Mouse (Mus musculus): ENCODE results near the gene Clca3a1. TPM values are rescaled to one million over a fixed set of nuclear protein-coding genes. Genes with fewer than 3 reads are reported as not detected.

The Clca3a1 gene
- polyA plus RNA-seq, 1 experiment from 2014 or later = 0.05 TPM

DNA sequence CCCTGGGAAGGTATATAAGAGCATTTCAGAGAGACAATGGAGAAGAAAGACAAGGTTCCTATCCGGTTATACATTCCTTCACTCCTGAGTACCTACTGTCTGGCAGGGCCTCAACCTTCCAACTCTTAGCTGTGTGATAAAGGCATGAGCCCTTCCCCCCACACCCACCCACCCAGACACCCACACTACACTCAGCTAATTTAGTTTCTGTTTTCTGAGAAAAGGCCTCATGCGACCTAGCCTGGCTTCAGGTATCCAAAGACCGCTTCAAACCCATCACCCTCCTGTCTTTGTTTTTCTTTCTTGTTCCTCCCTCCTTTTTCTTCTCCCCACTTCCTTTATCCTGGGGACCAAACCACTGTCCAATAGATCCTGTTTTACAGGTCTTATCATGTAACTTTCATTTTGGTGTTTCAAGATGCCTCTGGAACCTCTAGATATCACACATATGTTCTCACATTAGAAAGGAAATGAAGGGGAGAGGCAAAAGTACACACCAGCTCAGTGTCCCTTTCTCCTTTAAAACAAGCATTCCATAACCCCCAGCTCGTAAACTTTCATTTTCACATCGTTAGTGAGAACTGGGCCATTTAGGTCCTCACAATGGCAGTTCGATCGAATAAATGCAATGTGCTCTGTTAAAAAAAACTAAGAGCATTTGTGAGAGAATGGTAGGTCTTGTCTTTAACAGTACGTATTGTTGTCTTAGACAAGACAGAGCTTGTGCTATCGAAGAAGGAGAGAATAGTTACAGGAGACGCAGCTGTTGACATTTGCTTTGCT, 39.5 kb downstream of the Clca3a1 start:
- Histone ChIP-seq H3K9me3 (ENCODE audit: control insufficient read depth, low read length) (no peaks in the 10 kb centered on the region), H3K4me1 (ENCODE audit: control insufficient read depth, insufficient read depth, low read length) (peaks cover 11% of the 10 kb centered on the region), H3K4me2 (ENCODE audit: low read depth) (no peak overlapping the region), H3K9ac (ENCODE audit: low read length) (no peak overlapping the region), H3K27ac (ENCODE audit: low read depth, low read length) (no peak overlapping the region), H3K27me3 (ENCODE audit: control insufficient read depth, insufficient read depth, low read length) (no peaks in the 10 kb centered on the region), H3K36me3 (ENCODE audit: control insufficient read depth, insufficient read depth, low read length) (no peaks in the 10 kb centered on the region), H3K4me3 (ENCODE audit: low read depth, low read length) (no peak overlapping the region)
- DNase-seq (ENCODE audit: low spot score) (no peak), ATAC-seq (ENCODE audit: insufficient read depth, low FRiP score, low TSS enrichment) (no peak)
- 90% methylated on average over 10 of the region's 10 CpGs for WGBS

DNA sequence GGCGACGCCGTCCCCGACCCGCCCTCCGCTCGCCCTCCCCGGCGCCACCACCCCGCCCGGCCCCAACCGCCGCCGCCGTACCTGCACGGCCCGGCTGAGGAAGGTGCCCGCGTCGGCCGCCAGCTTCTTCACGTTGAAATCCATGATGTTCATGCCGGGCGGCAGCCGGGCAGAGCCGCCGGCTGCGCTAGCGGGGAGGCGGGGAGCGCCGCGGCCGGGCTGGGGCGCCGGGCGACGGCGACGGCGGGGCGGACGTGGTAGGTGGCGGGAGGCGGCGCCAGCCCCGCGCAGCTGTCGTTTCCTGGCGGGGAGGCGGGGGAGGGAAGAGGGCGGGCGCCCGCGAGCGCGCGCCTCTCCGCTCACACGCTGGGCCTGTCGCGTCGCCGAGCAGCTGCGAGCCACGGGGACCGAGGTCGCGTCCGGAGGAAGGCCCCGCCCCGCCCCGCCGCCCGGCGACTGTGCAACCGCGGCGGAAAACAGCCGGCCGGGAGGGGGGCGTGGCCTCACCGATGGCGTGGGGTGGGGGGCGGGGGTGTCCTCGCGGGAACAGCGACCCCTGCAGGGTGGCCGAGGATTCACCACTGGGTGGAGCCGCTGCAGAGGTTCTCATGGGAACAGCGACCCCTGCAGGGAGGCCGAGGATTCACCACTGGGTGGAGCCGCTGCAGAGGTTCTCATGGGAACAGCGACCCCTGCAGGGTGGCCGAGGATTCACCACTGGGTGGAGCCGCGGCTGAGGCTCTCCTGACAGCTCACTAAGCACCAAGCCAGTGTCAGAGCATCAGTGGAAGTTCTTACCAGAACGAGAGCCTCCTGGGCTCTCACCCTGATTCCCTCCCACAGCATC, 40.7 kb downstream of the Clca3a1 start, which contains the start of gene Sh3glb1:
TSS of gene Sh3glb1 (minus strand) at position 435 of the 847 bp plus-strand sequence.
- Histone ChIP-seq H3K36me3 (ENCODE audit: control insufficient read depth, insufficient read depth, low read length) (no peaks in the 10 kb centered on the region), H3K9ac (ENCODE audit: low read length) (peak within 1 kb of the TSS; percentile 83), H3K9me3 (ENCODE audit: control insufficient read depth, low read length) (no peaks in the 10 kb centered on the region), H3K27me3 (ENCODE audit: control insufficient read depth, insufficient read depth, low read length) (no peaks in the 10 kb centered on the region), H3K4me1 (ENCODE audit: control insufficient read depth, insufficient read depth, low read length) (peaks cover 17% of the 10 kb centered on the region), H3K4me2 (ENCODE audit: low read depth) (peak within 1 kb of the TSS; percentile 80), H3K27ac (ENCODE audit: low read depth, low read length) (peak within 1 kb of the TSS; percentile 95), H3K4me3 (ENCODE audit: low read depth, low read length) (peak within 1 kb of the TSS; percentile 83)
- WGBS = 0% methylated on average over 44 of the region's 98 CpGs
- ATAC-seq (ENCODE audit: insufficient read depth, low FRiP score, low TSS enrichment) (peak; percentile 89), DNase-seq (ENCODE audit: low spot score) (peak; percentile 94)

DNA sequence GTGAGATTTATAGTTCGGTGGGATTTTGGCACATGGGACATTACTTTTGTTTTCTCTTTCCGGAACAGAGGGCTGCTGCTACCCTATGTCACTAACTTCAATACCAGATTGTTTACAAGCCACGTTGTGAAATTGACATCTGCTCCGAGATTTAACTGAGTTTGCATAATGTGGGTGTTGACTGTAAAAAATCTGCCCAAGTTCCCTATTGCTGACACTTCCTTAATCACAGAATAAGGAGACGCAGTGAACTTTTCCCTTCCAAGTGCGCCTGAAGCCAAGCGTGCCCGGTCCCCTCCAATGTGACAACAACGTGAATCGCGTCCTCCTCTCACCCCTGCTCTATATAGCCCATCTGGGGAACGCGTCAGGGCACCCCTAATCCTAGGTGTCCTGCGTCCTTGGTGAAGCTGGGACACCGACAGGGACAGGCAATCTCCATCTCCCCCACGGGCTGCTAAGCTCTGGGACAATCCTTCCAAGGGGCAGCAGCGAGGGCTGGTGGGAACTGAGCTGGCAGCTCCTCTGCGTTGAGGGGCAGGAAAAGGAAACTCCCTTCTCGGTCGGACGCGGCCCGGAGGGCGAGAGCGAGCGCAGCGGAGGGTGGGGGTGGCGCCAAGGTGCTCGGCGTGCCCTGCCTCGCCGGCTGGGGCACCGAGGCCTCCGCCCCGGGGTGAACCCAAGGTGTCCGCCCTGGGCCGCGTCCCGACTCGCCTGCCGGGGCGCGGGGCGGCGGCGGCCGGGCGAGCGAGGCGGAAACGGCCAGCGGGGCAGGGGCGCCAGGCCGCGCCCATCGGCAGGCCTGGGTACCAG, 41.5 kb downstream of the Clca3a1 start:
- no peaks in the 10 kb centered on the region for H3K9me3 ChIP-seq (ENCODE audit: control insufficient read depth, low read length)
- no peaks in the 10 kb centered on the region for H3K36me3 ChIP-seq (ENCODE audit: control insufficient read depth, insufficient read depth, low read length)
- under 1% methylated on average over 43 of the region's 56 CpGs for WGBS
- H3K4me1 ChIP-seq (ENCODE audit: control insufficient read depth, insufficient read depth, low read length) = peaks cover 17% of the 10 kb centered on the region
- H3K9ac ChIP-seq (ENCODE audit: low read length) = peak overlapping the region; percentile 83
- H3K27me3 ChIP-seq (ENCODE audit: control insufficient read depth, insufficient read depth, low read length) = no peaks in the 10 kb centered on the region
- peak overlapping the region; percentile 80 for H3K4me2 ChIP-seq (ENCODE audit: low read depth)
- H3K4me3 ChIP-seq (ENCODE audit: low read depth, low read length) = peak overlapping the region; percentile 83
- DNase-seq (ENCODE audit: low spot score) (peak; percentile 61), ATAC-seq (ENCODE audit: insufficient read depth, low FRiP score, low TSS enrichment) (peak; percentile 54; the same call in 1 of the 2 replicates)
- H3K27ac ChIP-seq (ENCODE audit: low read depth, low read length) = peak overlapping the region; percentile 95

DNA sequence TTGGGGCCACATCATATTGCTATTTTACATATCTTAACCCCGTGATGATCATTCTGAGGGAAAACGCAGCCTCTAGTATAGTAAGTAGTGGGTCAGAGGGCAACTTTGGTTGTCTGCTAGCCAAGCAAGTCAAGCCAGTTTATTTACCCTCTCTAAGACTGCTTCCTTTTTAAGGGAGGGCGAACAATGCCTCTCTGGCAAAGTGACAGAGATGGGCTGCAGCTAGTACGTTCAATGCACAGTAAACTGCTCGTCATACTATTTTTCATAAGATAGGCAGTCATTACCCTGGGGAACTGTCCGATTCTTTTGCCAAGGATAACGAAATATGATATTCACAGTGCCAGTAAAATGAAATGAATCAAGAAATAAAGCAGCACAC, 42.1 kb downstream of the Clca3a1 start:
- Histone ChIP-seq H3K9ac (ENCODE audit: low read length) (peak overlapping the region; percentile 83), H3K9me3 (ENCODE audit: control insufficient read depth, low read length) (no peaks in the 10 kb centered on the region), H3K4me2 (ENCODE audit: low read depth) (peak overlapping the region; percentile 80), H3K4me3 (ENCODE audit: low read depth, low read length) (peak overlapping the region; percentile 83), H3K4me1 (ENCODE audit: control insufficient read depth, insufficient read depth, low read length) (peaks cover 17% of the 10 kb centered on the region), H3K27me3 (ENCODE audit: control insufficient read depth, insufficient read depth, low read length) (no peaks in the 10 kb centered on the region), H3K36me3 (ENCODE audit: control insufficient read depth, insufficient read depth, low read length) (no peaks in the 10 kb centered on the region), H3K27ac (ENCODE audit: low read depth, low read length) (no peak overlapping the region)
- no peak for DNase-seq (ENCODE audit: low spot score)
- ATAC-seq (ENCODE audit: insufficient read depth, low FRiP score, low TSS enrichment) = no peak
- 27% methylated on average over 7 of the region's 7 CpGs for WGBS

DNA sequence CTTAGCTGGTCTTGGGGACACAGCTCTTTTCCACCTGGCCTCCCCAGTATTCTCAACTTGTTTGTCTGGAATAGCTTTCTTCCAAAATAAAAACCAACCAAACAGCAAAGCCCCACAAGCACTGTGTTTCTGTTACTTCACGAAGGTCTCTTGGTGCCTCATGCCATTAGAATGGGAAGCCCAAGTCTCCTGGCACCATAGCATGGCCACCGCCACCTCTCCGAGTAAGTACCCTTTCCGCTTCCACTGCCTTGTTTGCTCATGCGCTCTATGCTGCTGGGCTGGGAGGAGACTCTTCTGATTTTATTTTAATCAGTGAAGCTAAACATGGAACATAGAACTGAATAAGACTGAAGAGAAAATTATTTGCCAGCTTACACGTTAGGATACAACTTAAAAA, 42.9 kb downstream of the Clca3a1 start:
- H3K4me2 ChIP-seq (ENCODE audit: low read depth) = peak overlapping the region; percentile 24; the same call in 1 of the 2 replicates
- no peaks in the 10 kb centered on the region for H3K9me3 ChIP-seq (ENCODE audit: control insufficient read depth, low read length)
- H3K27me3 ChIP-seq (ENCODE audit: control insufficient read depth, insufficient read depth, low read length) = no peaks in the 10 kb centered on the region
- DNase-seq (ENCODE audit: low spot score) = peak; percentile 12
- H3K4me3 ChIP-seq (ENCODE audit: low read depth, low read length) = no peak overlapping the region
- H3K36me3 ChIP-seq (ENCODE audit: control insufficient read depth, insufficient read depth, low read length) = no peaks in the 10 kb centered on the region
- 92% methylated on average over 6 of the region's 6 CpGs for WGBS
- no peak for ATAC-seq (ENCODE audit: insufficient read depth, low FRiP score, low TSS enrichment)
- no peak overlapping the region for H3K27ac ChIP-seq (ENCODE audit: low read depth, low read length)
- H3K4me1 ChIP-seq (ENCODE audit: control insufficient read depth, insufficient read depth, low read length) = peaks cover 17% of the 10 kb centered on the region
- H3K9ac ChIP-seq (ENCODE audit: low read length) = no peak overlapping the region

DNA sequence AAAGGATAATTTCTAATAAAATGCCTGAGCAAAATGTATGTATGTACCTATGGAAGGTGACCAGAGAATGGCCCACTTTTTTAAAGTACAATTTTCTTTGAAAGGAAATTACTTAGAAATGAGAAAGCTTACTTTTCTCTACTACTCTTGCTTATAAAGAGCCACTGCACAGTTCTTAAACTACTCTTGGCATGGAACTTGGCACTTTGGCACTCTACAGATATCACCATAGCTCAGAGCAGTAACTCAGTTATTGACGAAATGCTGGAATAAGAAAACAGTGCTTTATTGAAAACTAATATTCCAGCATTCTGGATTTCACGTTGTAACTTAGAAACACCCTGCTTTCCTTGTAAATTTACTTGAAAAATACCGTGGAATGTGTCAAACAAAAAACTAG, 43.7 kb downstream of the Clca3a1 start:
- no peaks in the 10 kb centered on the region for H3K9me3 ChIP-seq (ENCODE audit: control insufficient read depth, low read length)
- no peak overlapping the region for H3K9ac ChIP-seq (ENCODE audit: low read length)
- no peaks in the 10 kb centered on the region for H3K27me3 ChIP-seq (ENCODE audit: control insufficient read depth, insufficient read depth, low read length)
- ATAC-seq (ENCODE audit: insufficient read depth, low FRiP score, low TSS enrichment) (no peak), DNase-seq (ENCODE audit: low spot score) (no peak)
- no peaks in the 10 kb centered on the region for H3K36me3 ChIP-seq (ENCODE audit: control insufficient read depth, insufficient read depth, low read length)
- no peak overlapping the region for H3K27ac ChIP-seq (ENCODE audit: low read depth, low read length)
- 93% methylated on average over 3 of the region's 3 CpGs for WGBS
- H3K4me3 ChIP-seq (ENCODE audit: low read depth, low read length) = no peak overlapping the region
- peaks cover 17% of the 10 kb centered on the region for H3K4me1 ChIP-seq (ENCODE audit: control insufficient read depth, insufficient read depth, low read length)
- no peak overlapping the region for H3K4me2 ChIP-seq (ENCODE audit: low read depth)

DNA sequence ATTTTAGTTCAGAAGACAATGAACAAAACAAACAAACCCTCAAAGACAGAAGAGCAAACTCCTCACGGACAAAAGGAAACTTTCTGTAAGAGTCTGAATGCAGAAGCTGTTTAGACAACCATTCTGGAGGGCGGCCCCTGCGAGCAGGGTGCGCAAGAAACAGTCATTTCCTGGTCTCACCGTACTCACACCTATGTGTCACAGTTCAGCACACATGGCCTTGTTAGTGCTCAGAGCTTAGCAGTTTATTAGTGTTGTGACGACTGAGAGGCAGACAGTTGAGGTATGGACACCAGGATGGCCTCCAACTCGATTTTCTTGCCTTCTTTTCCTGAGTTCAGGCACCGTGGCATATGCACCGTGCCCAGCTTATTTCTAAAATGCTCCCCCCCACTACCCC, 44.9 kb downstream of the Clca3a1 start:
- H3K4me1 ChIP-seq (ENCODE audit: control insufficient read depth, insufficient read depth, low read length) = peaks cover 17% of the 10 kb centered on the region
- no peaks in the 10 kb centered on the region for H3K9me3 ChIP-seq (ENCODE audit: control insufficient read depth, low read length)
- H3K27me3 ChIP-seq (ENCODE audit: control insufficient read depth, insufficient read depth, low read length) = no peaks in the 10 kb centered on the region
- H3K4me2 ChIP-seq (ENCODE audit: low read depth) = no peak overlapping the region
- H3K4me3 ChIP-seq (ENCODE audit: low read depth, low read length) = no peak overlapping the region
- no peak overlapping the region for H3K27ac ChIP-seq (ENCODE audit: low read depth, low read length)
- DNase-seq (ENCODE audit: low spot score) = no peak
- WGBS = 57% methylated on average over 9 of the region's 9 CpGs
- ATAC-seq (ENCODE audit: insufficient read depth, low FRiP score, low TSS enrichment) = no peak
- 0 out of 2 replicates have a peak, but pooled peaks cover 4% of the 10 kb centered on the region for H3K36me3 ChIP-seq (ENCODE audit: control insufficient read depth, insufficient read depth, low read length)
- H3K9ac ChIP-seq (ENCODE audit: low read length) = no peak overlapping the region; the same call in 1 of the 2 replicates

DNA sequence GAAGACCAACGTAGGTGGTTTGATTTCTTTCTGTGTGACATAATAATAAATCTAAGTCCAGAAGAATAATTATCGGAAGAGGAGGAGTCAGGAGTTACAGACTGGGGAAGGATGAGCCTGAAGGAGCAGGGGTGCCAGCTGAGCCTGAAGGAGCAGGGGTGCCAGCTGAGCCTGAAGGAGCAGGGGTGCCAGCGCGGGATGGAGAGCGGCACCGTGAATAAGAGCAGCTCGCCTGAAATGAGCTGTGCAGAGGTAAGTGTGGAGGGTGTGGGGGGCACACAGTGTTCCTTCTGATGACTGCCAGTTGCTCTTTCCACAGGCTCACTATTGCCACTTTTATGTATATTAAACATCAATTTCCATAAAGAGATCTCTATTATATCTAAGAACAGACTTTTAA, 45.7 kb downstream of the Clca3a1 start:
- H3K4me2 ChIP-seq (ENCODE audit: low read depth) = no peak overlapping the region
- H3K27me3 ChIP-seq (ENCODE audit: control insufficient read depth, insufficient read depth, low read length) = no peaks in the 10 kb centered on the region
- DNase-seq (ENCODE audit: low spot score) = no peak
- no peaks in the 10 kb centered on the region for H3K9me3 ChIP-seq (ENCODE audit: control insufficient read depth, low read length)
- H3K36me3 ChIP-seq (ENCODE audit: control insufficient read depth, insufficient read depth, low read length) = 0 out of 2 replicates have a peak, but pooled peaks cover 4% of the 10 kb centered on the region
- 83% methylated on average over 7 of the region's 7 CpGs for WGBS
- H3K4me1 ChIP-seq (ENCODE audit: control insufficient read depth, insufficient read depth, low read length) = peaks cover 17% of the 10 kb centered on the region
- no peak overlapping the region for H3K4me3 ChIP-seq (ENCODE audit: low read depth, low read length)
- no peak overlapping the region for H3K9ac ChIP-seq (ENCODE audit: low read length)
- ATAC-seq (ENCODE audit: insufficient read depth, low FRiP score, low TSS enrichment) = no peak
- H3K27ac ChIP-seq (ENCODE audit: low read depth, low read length) = no peak overlapping the region
